Mouse (Mus musculus): Measurements from ENCODE around the gene Dna2. TPM values are rescaled to one million over a fixed set of nuclear protein-coding genes. Genes with fewer than 3 reads are reported as not detected.

The Dna2 gene
- total RNA-seq, 2 experiments from 2014 or later, result 2.2 to 2.9 TPM

Other genes with a start within 250 kb of the Dna2 start
- gene Stox1, start 220.9 kb upstream of the Dna2 start, total RNA-seq (2021), result 1 to 10 TPM; 3.2 to 3.5 TPM
- gene Ccar1, start 154.7 kb upstream of the Dna2 start, total RNA-seq (2021), result 10 to 100 TPM; 55.2 to 71.8 TPM
- 10 to 100 TPM; 54.0 to 56.4 TPM for gene Tet1, start 38.0 kb upstream of the Dna2 start, total RNA-seq (2021)
- gene Slc25a16, start 26.4 kb upstream of the Dna2 start, total RNA-seq (2021), result 10 to 100 TPM; 37.2 to 37.9 TPM
- 10 to 100 TPM; 67.4 to 76.3 TPM for gene Rufy2, start 33.2 kb downstream of the Dna2 start, total RNA-seq (2021)
- 10 to 100 TPM; 33.8 to 51.7 TPM for gene Hnrnph3, start 77.2 kb downstream of the Dna2 start, total RNA-seq (2021)
- gene Pbld2, start 77.3 kb downstream of the Dna2 start, total RNA-seq (2021), result 1 to 10 TPM; 1.6 to 2.9 TPM
- under 1 TPM in 1 of 2 experiments, not detected in 1; 0.53 TPM for gene Pbld1, start 113.1 kb downstream of the Dna2 start, total RNA-seq (2021)
- gene Atoh7, start 152.6 kb downstream of the Dna2 start, total RNA-seq (2021), result 1 to 10 TPM; 2.1 to 2.6 TPM

All from layer of hippocampus, postnatal 10 days (tissue).